Mouse (Mus musculus): Measurements from ENCODE around the gene Fam89b. TPM values are rescaled to one million over a fixed set of nuclear protein-coding genes. Genes with fewer than 3 reads are reported as not detected.
"Not testable (repeated sequence)": the region's sequence is repeated elsewhere in the genome, so short reads cannot be mapped to it uniquely, and the experiment has no call there.

Gene Fam89b
- total RNA-seq, 2 experiments from 2014 or later: 29.3 to 32.6 TPM

GRCm38 (mm10) chr19:5688200-5689087 is 41.0 kb downstream of the Fam89b start, which contains the start of the genes Map3k11 and Pcnx3:
TSS of gene Map3k11 (plus strand) at chr19:5688742.
TSS of gene Pcnx3 (minus strand) at chr19:5688908.
- intact Hi-C loops (cut with DNase I): loop anchor here (1.0 to 2.0 kb wide), 2 partner anchors 39 to 52 kb away; partner anchors contain the start of gene Rela
- peak; percentile 95 to 96 for DNase-seq

GRCm38 (mm10) chr19:5687738-5688137 is 41.7 kb downstream of the Fam89b start:
- no peak for DNase-seq
- intact Hi-C loops (cut with DNase I): loop anchor here (2.0 kb wide), 2 partner anchors 51 to 79 kb away; partner anchors contain the start of gene Rela

- intact Hi-C loops (cut with DNase I): loop anchor here (2.0 kb wide), 1 partner anchor 78 kb away; no protein-coding TSS in a partner anchor
Measured at GRCm38 (mm10) chr19:5686954-5687353, 42.5 kb downstream of the Fam89b start.

GRCm38 (mm10) chr19:5686437-5686836 is 43.0 kb downstream of the Fam89b start:
- intact Hi-C loops (cut with DNase I): loop anchor here (2.0 kb wide), 1 partner anchor 78 kb away; no protein-coding TSS in a partner anchor
- DNase-seq: no peak

More at GRCm38 (mm10) chr19:5686954-5687353, 42.5 kb downstream of the Fam89b start:
- not testable (repeated sequence) for DNase-seq

GRCm38 (mm10) chr19:5685861-5686260 is 43.6 kb downstream of the Fam89b start:
- intact Hi-C loops (cut with DNase I): loop anchor here (2.0 kb wide), 1 partner anchor 77 kb away; no protein-coding TSS in a partner anchor

GRCm38 (mm10) chr19:5685431-5685830 is 44.0 kb downstream of the Fam89b start:
- no peak for DNase-seq
- intact Hi-C loops (cut with DNase I): no loop called here

More at GRCm38 (mm10) chr19:5685861-5686260, 43.6 kb downstream of the Fam89b start:
- no peak for DNase-seq

- intact Hi-C loops (cut with DNase I): no loop called here
Measured at GRCm38 (mm10) chr19:5684985-5685384, 44.5 kb downstream of the Fam89b start.

GRCm38 (mm10) chr19:5684236-5684635 is 45.2 kb downstream of the Fam89b start:
- DNase-seq: no peak
- intact Hi-C loops (cut with DNase I): no loop called here

More at GRCm38 (mm10) chr19:5684985-5685384, 44.5 kb downstream of the Fam89b start:
- no peak for DNase-seq

- no peak for DNase-seq
- intact Hi-C loops (cut with DNase I): no loop called here
Measured at GRCm38 (mm10) chr19:5680432-5680831, 49.0 kb downstream of the Fam89b start.

Small RNA genes within 50 kb of the gene (microRNA-seq; reads per million reads assigned to microRNA genes)
- gene Mir6987 (ENCODE audit: borderline number of aligned reads in 2 of 2): 0 reads per million in 2 experiments

Other genes starting within 250 kb of the Fam89b start
- gene Mus81, start 241.3 kb downstream of the Fam89b start, total RNA-seq (2021): 10 to 100 TPM; 19.6 to 23.7 TPM
- 100 to 1,000 TPM; 174 to 188 TPM for gene Cfl1, start 239.2 kb downstream of the Fam89b start, total RNA-seq (2021)
- gene 1700020D05Rik, start 225.9 kb downstream of the Fam89b start, total RNA-seq (2021): under 1 TPM; 0.58 to 0.70 TPM
- gene Snx32, start 219.1 kb downstream of the Fam89b start, total RNA-seq (2021): 1 to 10 TPM; 5.1 TPM
- not detected for gene Ovol1, start 169.0 kb downstream of the Fam89b start, total RNA-seq (2021)
- gene Ap5b1, start 161.6 kb downstream of the Fam89b start, total RNA-seq (2021): 1 to 10 TPM; 3.1 to 3.4 TPM
- 10 to 100 TPM; 42.7 to 53.2 TPM for gene Rnaseh2c, start 127.8 kb downstream of the Fam89b start, total RNA-seq (2021)
- 10 to 100 TPM; 30.3 to 37.0 TPM for gene Kat5, start 119.4 kb downstream of the Fam89b start, total RNA-seq (2021)
- gene Rela, start 92.2 kb downstream of the Fam89b start, total RNA-seq (2021): 10 to 100 TPM; 25.6 to 31.2 TPM
- gene Sipa1, start 65.9 kb downstream of the Fam89b start, total RNA-seq (2021): 10 to 100 TPM; 19.5 to 29.0 TPM
- gene Map3k11, start 40.9 kb downstream of the Fam89b start, total RNA-seq (2021): 10 to 100 TPM; 26.0 to 29.5 TPM
- 10 to 100 TPM; 15.7 to 16.8 TPM for gene Pcnx3, start 40.7 kb downstream of the Fam89b start, total RNA-seq (2021)
- gene Kcnk7, start 25.3 kb downstream of the Fam89b start, total RNA-seq (2021): not detected
- gene Ehbp1l1, start 3.3 kb downstream of the Fam89b start, total RNA-seq (2021): 100 to 1,000 TPM; 135 to 136 TPM
- 10 to 100 TPM; 36.5 to 42.2 TPM for gene Ltbp3, start 11.3 kb upstream of the Fam89b start, total RNA-seq (2021)
- gene Scyl1, start 41.8 kb upstream of the Fam89b start, total RNA-seq (2021): 10 to 100 TPM; 69.0 to 72.9 TPM
- 10 to 100 TPM; 11.4 to 11.7 TPM for gene Frmd8, start 145.6 kb upstream of the Fam89b start, total RNA-seq (2021)
- 1 to 10 TPM; 3.4 to 4.2 TPM for gene Slc25a45, start 148.2 kb upstream of the Fam89b start, total RNA-seq (2021)
- under 1 TPM; 0.57 to 0.64 TPM for gene Tigd3, start 164.5 kb upstream of the Fam89b start, total RNA-seq (2021)
- 10 to 100 TPM; 75.8 to 96.2 TPM for gene Dpf2, start 183.4 kb upstream of the Fam89b start, total RNA-seq (2021)
- 1 to 10 TPM; 9.3 to 9.5 TPM for gene Cdc42ep2, start 195.2 kb upstream of the Fam89b start, total RNA-seq (2021)
- 10 to 100 TPM; 10.6 to 10.9 TPM for gene Pola2, start 234.5 kb upstream of the Fam89b start, total RNA-seq (2021)

Measured in heart, postnatal 36 days (tissue).